Mouse (Mus musculus): ENCODE data around the gene Cckbr.

Cckbr gene

GRCm38 (mm10) chr7:105425424-105426043 is at the start of gene Cckbr:
Cckbr (plus strand) TSS chr7:105425731.
- DNase-seq, result no peak

DNA sequence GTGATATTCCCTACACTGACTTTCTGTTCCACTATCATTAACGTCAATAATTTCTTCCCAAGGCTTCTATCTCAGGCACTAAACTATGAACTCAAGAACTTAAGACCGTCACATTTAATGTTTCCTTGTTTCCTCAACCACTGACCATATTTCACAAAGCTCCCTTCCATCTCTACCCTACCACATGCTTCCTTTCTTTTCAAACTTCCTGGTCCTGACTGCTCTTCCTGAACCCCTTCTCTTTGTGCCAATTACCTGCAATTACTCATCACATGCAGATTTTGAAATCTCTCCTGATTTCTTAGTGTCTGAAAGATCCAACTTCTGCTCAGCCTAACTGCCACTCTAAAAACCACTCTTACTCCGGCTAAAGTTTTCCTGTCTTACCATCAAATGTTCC is 45.2 kb upstream of the Cckbr start:
- DNase-seq, result no peak

- no peak for DNase-seq
Measured at GRCm38 (mm10) chr7:105387696-105388095, 37.8 kb upstream of the Cckbr start.

DNA sequence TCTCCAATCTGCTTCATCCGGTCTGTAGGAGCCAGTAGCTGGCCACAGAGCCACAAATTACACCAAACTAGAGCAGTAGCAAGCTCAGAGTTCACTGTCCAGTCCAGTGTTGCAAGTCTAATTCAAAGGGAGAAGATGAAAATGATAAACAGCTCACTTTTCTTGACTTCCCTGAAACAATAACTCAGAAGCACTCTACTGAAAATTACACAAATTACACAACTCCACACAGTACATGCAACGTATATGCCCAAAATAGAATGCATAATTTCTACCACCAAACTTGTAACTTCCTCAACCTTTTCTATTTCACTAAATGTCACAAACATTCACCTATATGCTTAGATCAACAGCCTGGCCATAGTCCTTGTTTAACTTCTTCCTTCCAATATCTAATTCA is 35.3 kb upstream of the Cckbr start:
- no peak for DNase-seq

- DNase-seq, result peak; percentile 39
Measured at GRCm38 (mm10) chr7:105394606-105395005, 30.9 kb upstream of the Cckbr start.

GRCm38 (mm10) chr7:105395131-105395820 is 30.3 kb upstream of the Cckbr start:
- DNase-seq, result no peak

GRCm38 (mm10) chr7:105396126-105396525 is 29.4 kb upstream of the Cckbr start:
- no peak for DNase-seq

GRCm38 (mm10) chr7:105399058-105399934 is 26.2 kb upstream of the Cckbr start:
- no peak for DNase-seq

DNA sequence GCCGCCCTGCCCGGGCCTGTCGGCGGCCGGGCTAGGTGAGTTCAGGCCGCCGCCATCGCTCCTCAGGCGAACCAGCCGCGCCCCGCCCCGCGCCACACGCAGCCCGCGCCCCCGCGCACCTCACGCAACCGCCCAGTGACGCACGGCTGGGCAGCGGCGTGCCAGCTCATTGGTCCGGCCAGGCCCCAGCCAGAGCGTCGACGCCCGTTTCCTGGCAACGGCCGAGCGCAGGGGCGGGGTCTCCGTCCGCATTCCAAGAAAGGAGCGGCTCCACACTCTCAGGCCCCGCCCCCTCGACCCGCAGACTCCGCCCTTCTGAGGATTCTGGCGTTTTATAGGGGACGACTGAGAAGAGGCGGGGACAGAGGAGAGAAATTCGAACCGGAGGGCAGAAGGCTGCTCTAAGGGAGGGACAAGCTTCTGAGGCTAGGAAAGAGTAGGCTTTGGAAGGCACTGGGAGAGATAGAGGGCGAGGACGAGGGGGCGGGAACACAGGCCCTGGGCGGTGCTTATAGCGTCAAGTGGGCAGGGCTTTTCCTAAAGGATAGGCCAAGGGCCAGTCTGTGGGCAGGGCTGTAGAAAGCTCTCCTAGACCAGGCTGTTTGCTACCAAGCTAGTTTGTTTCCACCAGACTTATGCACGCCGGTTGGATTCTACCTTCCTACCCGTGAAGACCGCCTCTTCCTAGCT is 25.5 kb upstream of the Cckbr start, which contains the start of gene Fam160a2:
Gene Fam160a2 (minus strand): TSS at position 120 of the 690 bp plus-strand sequence.
- DNase-seq, result peak; percentile 100

GRCm38 (mm10) chr7:105404268-105404667 is 21.3 kb upstream of the Cckbr start, which contains the start of gene Cnga4:
Cnga4 (plus strand) TSS chr7:105404568.
- no peak for DNase-seq

- DNase-seq, result no peak
Measured at GRCm38 (mm10) chr7:105406322-105406721, 19.2 kb upstream of the Cckbr start.

DNA sequence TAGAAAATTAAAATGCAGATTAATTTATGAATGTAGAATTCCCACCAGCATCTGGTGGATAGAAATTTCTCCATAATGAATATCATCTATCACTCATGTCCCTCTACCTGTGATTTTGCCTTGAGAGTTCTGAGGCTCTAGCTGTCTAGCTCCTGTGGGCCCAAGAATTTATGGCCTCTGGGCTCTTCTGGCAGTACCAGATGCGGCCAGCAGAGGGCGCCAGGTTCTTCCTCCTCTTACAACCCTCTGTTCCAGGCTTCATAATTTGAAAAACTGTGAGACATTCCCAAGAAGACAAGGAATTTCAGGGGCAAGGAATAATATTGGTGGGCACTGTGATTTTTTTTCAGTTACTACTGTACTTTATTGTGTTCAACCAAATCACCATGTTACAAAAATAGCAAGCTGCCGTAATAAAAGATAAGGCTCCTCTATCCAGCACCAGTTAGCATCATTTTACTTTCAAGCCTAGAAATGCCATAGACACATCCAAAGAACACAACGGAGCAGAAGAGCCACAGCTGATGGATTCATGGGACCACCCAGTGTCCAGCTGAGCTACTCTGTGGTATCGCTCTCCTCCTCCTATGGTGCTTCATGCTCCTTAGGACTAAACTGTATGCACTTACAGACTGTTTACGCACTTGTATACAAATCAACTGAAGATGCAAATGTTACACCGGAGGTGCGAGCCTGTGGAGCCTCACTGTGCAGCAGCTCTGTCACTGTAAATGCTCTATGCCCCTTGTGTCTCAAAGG is 13.5 kb upstream of the Cckbr start:
- DNase-seq, result peak; percentile 66

GRCm38 (mm10) chr7:105414385-105414784 is 11.1 kb upstream of the Cckbr start:
- DNase-seq, result no peak

GRCm38 (mm10) chr7:105416529-105416928 is 9.0 kb upstream of the Cckbr start:
- DNase-seq, result no peak

DNA sequence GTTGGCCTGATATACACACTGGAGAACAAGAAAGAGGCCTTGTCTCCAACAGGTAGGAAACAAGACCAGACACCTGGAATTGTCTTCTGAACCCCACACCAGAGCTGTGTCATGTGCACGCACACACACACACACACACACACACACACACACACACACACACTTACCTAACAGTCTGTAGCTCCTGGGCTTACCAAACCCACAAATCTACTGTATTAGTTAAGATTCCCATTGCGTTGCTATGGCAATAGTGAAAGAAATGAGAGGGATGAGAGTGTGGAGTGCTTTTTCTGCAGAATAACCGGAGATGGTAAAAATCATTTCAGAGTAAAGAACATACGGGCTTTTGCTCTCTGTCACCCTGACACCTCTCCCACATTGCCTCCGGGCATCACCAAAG is 7.4 kb upstream of the Cckbr start:
- no peak for DNase-seq

- DNase-seq, result no peak
Measured at GRCm38 (mm10) chr7:105420903-105421302, 4.6 kb upstream of the Cckbr start.

DNA sequence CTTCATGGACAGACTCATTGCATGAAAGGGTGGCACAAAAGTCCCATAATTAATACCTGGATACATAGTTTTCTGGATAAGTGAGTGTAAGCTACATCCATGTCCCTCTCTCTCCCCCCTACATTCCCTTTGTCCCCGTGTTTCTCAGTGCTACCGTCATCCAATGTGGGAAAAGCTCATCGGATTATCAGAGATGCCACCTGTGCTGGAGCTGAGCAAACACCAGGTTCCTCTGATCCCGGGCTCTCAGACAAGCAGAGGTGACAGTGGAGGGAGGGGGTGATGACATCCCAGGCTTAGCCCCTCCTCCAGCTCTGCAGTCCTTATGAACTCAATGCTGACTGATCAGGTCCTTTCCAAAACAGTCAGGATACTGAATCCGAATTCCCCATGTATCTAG is 1.2 kb upstream of the Cckbr start:
- no peak for DNase-seq

- DNase-seq, result no peak
Measured at GRCm38 (mm10) chr7:105426051-105426450, 520 bp downstream of the Cckbr start.

DNA sequence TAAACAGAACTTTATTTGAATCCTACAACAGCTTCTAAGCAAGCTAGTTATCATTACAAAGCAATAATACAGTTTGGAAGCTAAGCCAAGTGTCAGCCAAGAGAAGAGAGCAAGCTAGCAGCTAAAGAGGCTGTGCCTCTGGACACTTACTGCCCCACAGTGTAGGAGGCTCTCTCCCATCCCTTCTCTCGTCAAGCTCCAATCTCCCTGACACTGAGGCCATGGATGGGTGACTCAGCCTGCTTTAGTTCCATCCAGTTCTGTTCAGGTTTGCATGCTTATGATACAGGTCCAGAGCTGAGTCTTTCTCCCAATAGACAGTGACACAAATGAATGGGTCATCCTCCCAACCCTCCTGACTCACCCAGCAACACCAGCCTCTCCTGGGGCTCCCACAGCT is 6.5 kb downstream of the Cckbr start:
- DNase-seq, result no peak

DNA sequence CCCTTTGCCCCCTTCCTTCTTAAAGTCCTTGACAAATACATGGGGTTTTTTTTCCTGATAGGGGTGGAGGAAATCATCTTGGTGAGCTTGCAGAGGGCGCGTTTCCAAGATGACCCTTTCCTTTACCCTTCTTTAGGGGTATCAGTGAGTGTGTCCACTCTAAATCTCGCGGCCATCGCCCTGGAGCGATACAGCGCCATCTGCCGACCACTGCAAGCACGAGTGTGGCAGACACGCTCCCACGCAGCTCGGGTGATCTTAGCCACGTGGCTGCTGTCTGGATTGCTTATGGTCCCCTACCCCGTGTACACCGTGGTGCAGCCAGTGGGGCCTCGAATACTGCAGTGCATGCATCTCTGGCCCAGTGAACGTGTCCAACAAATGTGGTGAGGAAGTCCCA is 8.3 kb downstream of the Cckbr start:
- DNase-seq, result no peak

DNA sequence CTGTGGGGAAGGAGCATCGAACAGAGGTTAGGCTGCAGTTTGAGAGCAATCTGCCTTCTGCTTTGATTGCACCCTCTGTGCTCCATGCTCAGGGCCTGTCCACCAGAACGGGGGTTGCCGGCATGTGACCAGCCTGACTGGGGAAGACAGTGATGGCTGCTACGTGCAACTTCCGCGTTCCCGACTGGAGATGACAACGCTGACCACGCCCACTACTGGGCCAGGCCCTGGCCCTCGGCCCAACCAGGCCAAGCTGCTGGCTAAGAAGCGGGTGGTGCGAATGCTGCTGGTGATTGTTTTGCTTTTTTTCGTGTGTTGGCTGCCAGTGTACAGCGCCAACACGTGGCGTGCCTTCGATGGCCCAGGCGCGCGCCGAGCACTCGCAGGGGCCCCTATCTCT is 9.3 kb downstream of the Cckbr start:
- DNase-seq, result no peak

Data from cerebellum, adult 11 months (tissue).